Mouse (Mus musculus) thymus, postnatal 4 days (tissue): ENCODE measurements around the gene Nceh1.

Experiments used
- DNase-seq: peaks from one replicate; pipeline ENCODE4 v3.0.0; 2021

Nceh1 gene

GRCm38 (mm10) chr3:27182733-27183600, at the start of gene Nceh1:
TSS of gene Nceh1 (plus strand) at chr3:27182965.
- DNase-seq: peak; percentile 97

GRCm38 (mm10) chr3:27140101-27140500, 42.7 kb upstream of the Nceh1 start:
- no peak for DNase-seq

GRCm38 (mm10) chr3:27143570-27143969, 39.2 kb upstream of the Nceh1 start:
- DNase-seq: no peak

GRCm38 (mm10) chr3:27145733-27146132, 37.0 kb upstream of the Nceh1 start:
- no peak for DNase-seq

- DNase-seq: peak; percentile 68
These were observed 29.5 kb upstream of the Nceh1 start for GRCm38 (mm10) chr3:27153191-27153671.

- DNase-seq: peak; percentile 98
These were observed 29.0 kb upstream of the Nceh1 start, which contains the start of gene Ect2 for GRCm38 (mm10) chr3:27153701-27154209. TSS of gene Ect2 (minus strand) at chr3:27153878.

- DNase-seq: no peak
These were observed 28.5 kb upstream of the Nceh1 start for GRCm38 (mm10) chr3:27154280-27154679.

GRCm38 (mm10) chr3:27155051-27155855, 27.5 kb upstream of the Nceh1 start:
- DNase-seq: peak; percentile 20

GRCm38 (mm10) chr3:27155856-27156593, 26.7 kb upstream of the Nceh1 start:
- no peak for DNase-seq

GRCm38 (mm10) chr3:27156594-27156949, 26.2 kb upstream of the Nceh1 start:
- peak; percentile 13 for DNase-seq

GRCm38 (mm10) chr3:27158910-27159309, 23.9 kb upstream of the Nceh1 start:
- no peak for DNase-seq

GRCm38 (mm10) chr3:27161645-27162409, 20.9 kb upstream of the Nceh1 start:
- no peak for DNase-seq

GRCm38 (mm10) chr3:27162410-27162804, 20.4 kb upstream of the Nceh1 start:
- DNase-seq: no peak

- DNase-seq: no peak
These were observed 17.2 kb upstream of the Nceh1 start for GRCm38 (mm10) chr3:27165481-27166065.

GRCm38 (mm10) chr3:27170257-27170656, 12.5 kb upstream of the Nceh1 start:
- no peak for DNase-seq

GRCm38 (mm10) chr3:27179711-27180110, 3.1 kb upstream of the Nceh1 start:
- no peak for DNase-seq

- DNase-seq: peak; percentile 29
These were observed 923 bp downstream of the Nceh1 start for GRCm38 (mm10) chr3:27183601-27184175.

- no peak for DNase-seq
These were observed 5.6 kb downstream of the Nceh1 start for GRCm38 (mm10) chr3:27188386-27188785.

GRCm38 (mm10) chr3:27189320-27190261, 6.8 kb downstream of the Nceh1 start:
- DNase-seq: no peak

- no peak for DNase-seq
These were observed 8.1 kb downstream of the Nceh1 start for GRCm38 (mm10) chr3:27190865-27191264.
